Mouse (Mus musculus) MEL (cell line): ENCODE data around the gene Gm20388.

Experiments used
- CTCF ChIP-seq, 3 experiments: IDR thresholded peaks in 2 of 3; conservative IDR thresholded peaks in 1 of 3; 2 replicates each; pipeline ENCODE4 v1.5.1; 2011 to 2012; ENCODE audit warnings: low read length in 3 of 3, low read depth in 2 of 3, mild to moderate bottlenecking in 2 of 3, improper control_type of control experiment in 1 of 3, inconsistent platforms in 1 of 3, mixed read lengths in 1 of 3, moderate library complexity in 1 of 3; ENCODE audit not compliant: control insufficient read depth in 1 of 3, insufficient read depth in 1 of 3, poor library complexity in 1 of 3, severe bottlenecking in 1 of 3
- POLR2A ChIP-seq, 2 experiments: IDR thresholded peaks; 2 replicates each; pipeline ENCODE4 v1.6.1; 2011 to 2012; ENCODE audit warnings: low read length in 2 of 2, mild to moderate bottlenecking in 2 of 2, control low read depth in 1 of 2, improper control_type of control experiment in 1 of 2, low read depth in 1 of 2, moderate library complexity in 1 of 2; ENCODE audit not compliant: control insufficient read depth in 1 of 2, insufficient read depth in 1 of 2, poor library complexity in 1 of 2
- SIN3A ChIP-seq: IDR thresholded peaks from 2 replicates; pipeline ENCODE4 v1.6.1; 2012; ENCODE audit warnings: low read length, improper control_type of control experiment, inconsistent platforms
- UBTF ChIP-seq: IDR thresholded peaks from 2 replicates; pipeline ENCODE4 v1.6.1; 2012; ENCODE audit warnings: low read depth, mild to moderate bottlenecking, inconsistent platforms, low read length, improper control_type of control experiment, moderate library complexity, borderline replicate concordance; ENCODE audit not compliant: insufficient read depth
- ZMIZ1 ChIP-seq: IDR thresholded peaks from 2 replicates; pipeline ENCODE4 v1.6.1; 2012; ENCODE audit warnings: low read depth, mild to moderate bottlenecking, inconsistent platforms, low read length, improper control_type of control experiment, moderate library complexity
- ZNF384 ChIP-seq: IDR thresholded peaks from 2 replicates; pipeline ENCODE4 v1.6.1; 2012; ENCODE audit warnings: low read depth, mild to moderate bottlenecking, inconsistent platforms, low read length, improper control_type of control experiment

- TF ChIP-seq POLR2A (IDR thresholded peaks at IDR 0.05; ENCODE audit: control insufficient read depth in 1 of 2, insufficient read depth in 1 of 2, low read depth in 1 of 2, low read length in 2 of 2, poor library complexity in 1 of 2), result no peak
- no peak for TF ChIP-seq ZMIZ1
- TF ChIP-seq UBTF, result no peak
- TF ChIP-seq SIN3A, result no peak
- no peak for TF ChIP-seq CTCF (IDR thresholded peaks at IDR 0.05 in 2 of 3, conservative IDR thresholded peaks at IDR 0.05 in 1 of 3; ENCODE audit: control insufficient read depth in 1 of 3, insufficient read depth in 1 of 3, low read depth in 2 of 3, low read length in 3 of 3, poor library complexity in 1 of 3, severe bottlenecking in 1 of 3)
- TF ChIP-seq ZNF384, result no peak
These were observed 3432.8 kb downstream of the Gm20388 start for GRCm38 (mm10) chr8:123343422-123343821.
